ENCODE assay signal across 20 mouse cellular contexts in the genomic region with DNA sequence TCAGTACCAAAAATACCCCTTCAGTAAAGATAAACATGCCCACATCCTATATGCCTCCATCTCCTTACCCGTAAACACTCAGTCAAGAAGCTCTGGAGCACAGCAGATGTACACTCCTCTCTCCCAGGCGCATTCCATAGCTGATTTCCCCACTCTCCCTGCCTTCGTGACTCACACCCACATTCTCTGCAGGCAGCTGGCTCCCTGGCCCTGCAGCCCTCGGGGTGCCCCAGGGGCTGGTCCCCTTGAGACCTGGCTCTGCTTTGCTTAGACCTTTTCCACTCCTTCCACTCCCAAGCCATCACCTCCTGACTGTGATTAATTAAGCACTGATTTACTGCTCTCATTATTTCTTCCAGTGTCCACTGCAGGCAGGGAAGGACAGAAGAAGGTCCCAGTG. TPM values are rescaled to one million over a fixed set of nuclear protein-coding genes. Genes with fewer than 3 reads are reported as not detected.
DNase-seq lines count a peak whose midpoint lies in the region; ATAC-seq and TF ChIP-seq lines count a peak whose summit lies in the region.
"Had no signal": no experiment of that assay in that cellular context is flagged by ENCODE, and none has a peak within 500 bp of the region (broad histone marks: within the 10 kb centered on the region; RNA-seq: fewer than 3 reads in every experiment).

No protein-coding gene starts in this region.

- POLR2A ChIA-PET in Patski (lab: Charles Lee), result no interaction called here

- H3K9me3 ChIP-seq in kidney, embryonic 14.5 days (ENCODE audit: control insufficient read depth, low read length), result no peaks in the 10 kb centered on the region; the same call in 1 of the 2 replicates
- H3K9me3 ChIP-seq in lung, embryonic 15.5 days, result no peaks in the 10 kb centered on the region
- H3K9me3 ChIP-seq: forebrain, embryonic 15.5 days; intestine, embryonic 15.5 days; midbrain, embryonic 13.5 days; neural tube, embryonic 15.5 days had no signal

- in situ Hi-C loops in Patski (cut with MboI; ENCODE audit: low pct_unique_long_range_greater_than_20kb), result no loop called here

- ATAC-seq in kidney, embryonic 14.5 days (ENCODE audit: low FRiP score, low TSS enrichment), result peak; percentile 56; the same call in 1 of the 2 replicates
- ATAC-seq in lung, embryonic 15.5 days (ENCODE audit: borderline replicate concordance, extremely low read depth, low FRiP score, low TSS enrichment), result peak; percentile 42; the same call in 1 of the 2 replicates
- ATAC-seq in Patski, result peak; percentile 98
- ATAC-seq in erythroblast, adult 5-6 weeks (replicated peaks; ENCODE audit: low FRiP score, poor library complexity, severe bottlenecking), result no peak
- ATAC-seq: forebrain, embryonic 15.5 days; intestine, embryonic 15.5 days; midbrain, embryonic 13.5 days had no signal

- no peak overlapping the region for H3K27ac ChIP-seq in kidney, embryonic 14.5 days (ENCODE audit: low read depth, low read length)
- H3K27ac ChIP-seq in lung, embryonic 15.5 days, result no peak overlapping the region
- H3K27ac ChIP-seq: forebrain, embryonic 15.5 days; heart, adult 2 months; hindbrain, embryonic 14.5 days; intestine, embryonic 15.5 days; limb, embryonic 12.5 days; liver, embryonic 14.5 days; midbrain, embryonic 13.5 days; neural tube, embryonic 15.5 days; stomach, postnatal 0 days had no signal

- no peak for TF ChIP-seq CTCF in Patski (IDR thresholded peaks at IDR 0.05)

- H3K4me1 ChIP-seq in kidney, embryonic 14.5 days (ENCODE audit: control insufficient read depth, insufficient read depth, low read length), result 0 out of 2 replicates have a peak, but pooled peaks cover 6% of the 10 kb centered on the region
- H3K4me1 ChIP-seq in lung, embryonic 15.5 days, result no peaks in the 10 kb centered on the region
- H3K4me1 ChIP-seq: forebrain, embryonic 15.5 days; intestine, embryonic 15.5 days; midbrain, embryonic 13.5 days; neural tube, embryonic 15.5 days had no signal

- no peaks in the 10 kb centered on the region for H3K36me3 ChIP-seq in kidney, embryonic 14.5 days (ENCODE audit: control insufficient read depth, insufficient read depth, low read length)
- H3K36me3 ChIP-seq in lung, embryonic 15.5 days, result no peaks in the 10 kb centered on the region
- H3K36me3 ChIP-seq: forebrain, embryonic 15.5 days; intestine, embryonic 15.5 days; limb, embryonic 12.5 days; midbrain, embryonic 13.5 days; neural tube, embryonic 15.5 days had no signal

- H3K4me2 ChIP-seq in kidney, embryonic 14.5 days (replicated peaks; ENCODE audit: low read depth, low read length), result no peak overlapping the region
- H3K4me2 ChIP-seq in lung, embryonic 15.5 days, result no peak overlapping the region
- H3K4me2 ChIP-seq: forebrain, embryonic 15.5 days; hindbrain, embryonic 14.5 days; intestine, embryonic 15.5 days; limb, embryonic 12.5 days; midbrain, embryonic 13.5 days; neural tube, embryonic 15.5 days had no signal

- H3K27me3 ChIP-seq in kidney, embryonic 14.5 days (ENCODE audit: control insufficient read depth, insufficient read depth, low read length), result no peaks in the 10 kb centered on the region
- peaks cover 4% of the 10 kb centered on the region; the same call in 1 of the 2 replicates for H3K27me3 ChIP-seq in lung, embryonic 15.5 days
- H3K27me3 ChIP-seq in Patski, result no peaks in the 10 kb centered on the region
- H3K27me3 ChIP-seq: CH12.LX; forebrain, embryonic 15.5 days; intestine, embryonic 15.5 days had no signal

- no peak for DNase-seq in kidney, postnatal 10 days
- DNase-seq in lung, postnatal 36 days, result no peak
- DNase-seq in Patski (ENCODE audit: low read depth, low spot score), result no peak
- no peak for DNase-seq in cerebellum, postnatal 25 days
- DNase-seq: cerebellum, postnatal 10 days; embryo, embryonic 11 days; heart, adult 2 months; heart, postnatal 14 days had no signal

- H3K9ac ChIP-seq in kidney, embryonic 14.5 days (ENCODE audit: low read depth, low read length), result no peak overlapping the region
- no peak overlapping the region for H3K9ac ChIP-seq in lung, embryonic 15.5 days
- H3K9ac ChIP-seq: forebrain, embryonic 15.5 days; hindbrain, embryonic 14.5 days; intestine, embryonic 15.5 days; limb, embryonic 12.5 days; liver, embryonic 14.5 days; midbrain, embryonic 13.5 days; neural tube, embryonic 15.5 days had no signal

- WGBS in kidney, embryonic 14.5 days, result 21% methylated on average over 4 of the region's 4 CpGs
- 19% methylated on average over 4 of the region's 4 CpGs for WGBS in lung, embryonic 15.5 days

- no peak overlapping the region for H3K4me3 ChIP-seq in kidney, embryonic 14.5 days (ENCODE audit: low read length)
- no peak overlapping the region for H3K4me3 ChIP-seq in lung, embryonic 15.5 days
- H3K4me3 ChIP-seq: forebrain, embryonic 15.5 days; heart, adult 2 months; intestine, embryonic 15.5 days; limb, embryonic 12.5 days; midbrain, embryonic 13.5 days; neural tube, embryonic 15.5 days had no signal

- CTCF ChIA-PET in Patski (lab: Charles Lee), result no interaction called here

RNA-seq across cellular contexts. Expression of gene Ankrd33b, which starts 7.7 kb away (rescaled TPM):
- 2.1 and 3.7 TPM in 2 replicates for polyA plus RNA-seq in kidney, embryonic 14.5 days (2014; fragmentation: Nextera tagmentation; extraction: Ambion mirVana)
- polyA plus RNA-seq in lung, embryonic 15.5 days (2015; fragmentation: Nextera tagmentation; extraction: Ambion mirVana), result 4.1 and 5.3 TPM in 2 replicates
- 9.3 TPM for polyA plus RNA-seq in Patski (2021)
- 0.58 and 1.0 TPM in 2 replicates for total RNA-seq in erythroblast, adult 5-6 weeks (2015; ENCODE audit: low replicate concordance)
- 1.1 and 2.3 TPM in 2 replicates for total RNA-seq in erythroblast, adult 5-6 weeks (2017; ENCODE audit: low replicate concordance)
